Comparison of ENCODE assay signal across 18 mouse cellular contexts in the genomic region with DNA sequence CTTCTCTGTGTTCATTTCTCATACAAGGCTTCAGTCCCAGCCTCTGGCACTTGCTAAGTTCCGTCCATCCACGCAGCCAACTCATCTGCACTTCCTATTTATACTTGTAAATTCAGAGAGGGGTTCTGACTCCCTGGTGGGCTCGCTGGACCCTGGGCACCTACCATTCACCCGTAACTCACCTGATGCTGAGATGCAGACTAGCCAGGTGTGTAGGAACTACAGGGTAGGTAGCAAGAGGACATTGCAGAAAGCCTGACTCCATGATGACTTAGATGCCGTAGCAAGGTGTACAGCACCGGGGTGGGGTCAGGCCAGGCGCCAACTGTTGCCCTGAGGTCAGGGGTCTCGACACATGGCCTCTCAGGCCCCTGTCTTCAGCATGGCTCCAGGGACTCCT. TPM values are rescaled to one million over a fixed set of nuclear protein-coding genes. Genes with fewer than 3 reads are reported as not detected.
DNase-seq lines count a peak whose midpoint lies in the region; ATAC-seq and TF ChIP-seq lines count a peak whose summit lies in the region.
"Had no signal": no experiment of that assay in that cellular context is flagged by ENCODE, and none has a peak within 500 bp of the region (broad histone marks: within the 10 kb centered on the region; RNA-seq: fewer than 3 reads in every experiment).

No protein-coding gene starts in this region.

- no peak for ATAC-seq in intestine, embryonic 14.5 days (replicated peaks; ENCODE audit: low FRiP score, low TSS enrichment, low read depth)
- ATAC-seq in intestine, postnatal 0 days: no peak
- ATAC-seq: lung, postnatal 0 days had no signal

- H3K27ac ChIP-seq in intestine, embryonic 14.5 days (ENCODE audit: low read depth): no peak overlapping the region
- no peak overlapping the region for H3K27ac ChIP-seq in intestine, postnatal 0 days (ENCODE audit: low read depth, low read length)
- no peak overlapping the region for H3K27ac ChIP-seq in embryonic facial prominence, embryonic 10.5 days (replicated peaks)
- H3K27ac ChIP-seq: embryonic facial prominence, embryonic 12.5 days; liver, embryonic 13.5 days had no signal

- H3K4me3 ChIP-seq in intestine, embryonic 14.5 days (ENCODE audit: low read depth, low read length): no peak overlapping the region
- H3K4me3 ChIP-seq in intestine, postnatal 0 days (ENCODE audit: low read depth, low read length): no peak overlapping the region
- H3K4me3 ChIP-seq in embryonic facial prominence, embryonic 10.5 days: no peak overlapping the region
- H3K4me3 ChIP-seq: embryonic facial prominence, embryonic 12.5 days; heart, embryonic 12.5 days; liver, embryonic 13.5 days had no signal

- TF ChIP-seq CTCF in intestine, postnatal 0 days (IDR thresholded peaks at IDR 0.05; ENCODE audit: low read depth): no peak

- DNase-seq in intestine, embryonic 14.5 days (ENCODE audit: low spot score): peak; percentile 2
- peak; percentile 0 to 1 for DNase-seq in right cerebral cortex, adult 2 months (ENCODE audit: low spot score in 2 of 2)
- no peak for DNase-seq in right cerebral cortex, adult 18-20 months
- DNase-seq in cerebellum, adult 8-10 months: peak; percentile 25
- DNase-seq in embryonic facial prominence, embryonic 10.5 days (ENCODE audit: low spot score): peak; percentile 6
- no peak for DNase-seq in gastrocnemius, adult 18-20 months (ENCODE audit: low spot score)
- DNase-seq in gastrocnemius, postnatal 4 days (ENCODE audit: low spot score in 2 of 2): no peak
- DNase-seq: adrenal gland, postnatal 10 days; heart, postnatal 36 days; kidney, adult 9 months; kidney, postnatal 4 days; liver, embryonic 13.5 days; thymus, adult 18-20 months had no signal

- no peaks in the 10 kb centered on the region for H3K9me3 ChIP-seq in intestine, embryonic 14.5 days (ENCODE audit: control insufficient read depth, low read length)
- no peaks in the 10 kb centered on the region for H3K9me3 ChIP-seq in intestine, postnatal 0 days (ENCODE audit: control insufficient read depth)
- no peaks in the 10 kb centered on the region for H3K9me3 ChIP-seq in embryonic facial prominence, embryonic 10.5 days
- H3K9me3 ChIP-seq: embryonic facial prominence, embryonic 12.5 days; heart, embryonic 12.5 days; liver, embryonic 13.5 days had no signal

- no peak overlapping the region for H3K9ac ChIP-seq in intestine, embryonic 14.5 days (ENCODE audit: low read length)
- no peak overlapping the region for H3K9ac ChIP-seq in intestine, postnatal 0 days (ENCODE audit: low read depth, low read length)
- H3K9ac ChIP-seq: embryonic facial prominence, embryonic 12.5 days; heart, embryonic 12.5 days; liver, embryonic 13.5 days had no signal

- H3K4me2 ChIP-seq in intestine, embryonic 14.5 days (ENCODE audit: low read length): no peak overlapping the region
- H3K4me2 ChIP-seq in intestine, postnatal 0 days (replicated peaks; ENCODE audit: low read depth): no peak overlapping the region
- H3K4me2 ChIP-seq: embryonic facial prominence, embryonic 12.5 days; heart, embryonic 12.5 days; liver, embryonic 13.5 days had no signal

- H3K4me1 ChIP-seq in intestine, embryonic 14.5 days (replicated peaks; ENCODE audit: control insufficient read depth, insufficient read depth, low read length): peaks cover 3% of the 10 kb centered on the region; the same call in 1 of the 2 replicates
- H3K4me1 ChIP-seq in intestine, postnatal 0 days (replicated peaks; ENCODE audit: control insufficient read depth, insufficient read depth, low read length): no peaks in the 10 kb centered on the region
- H3K4me1 ChIP-seq in embryonic facial prominence, embryonic 10.5 days: peaks cover 37% of the 10 kb centered on the region
- H3K4me1 ChIP-seq: liver, embryonic 13.5 days had no signal

- H3K36me3 ChIP-seq in intestine, embryonic 14.5 days (ENCODE audit: control insufficient read depth, insufficient read depth, low read length): no peaks in the 10 kb centered on the region
- no peaks in the 10 kb centered on the region for H3K36me3 ChIP-seq in intestine, postnatal 0 days (ENCODE audit: control insufficient read depth, insufficient read depth)
- no peaks in the 10 kb centered on the region for H3K36me3 ChIP-seq in embryonic facial prominence, embryonic 10.5 days (replicated peaks)
- H3K36me3 ChIP-seq: embryonic facial prominence, embryonic 12.5 days; heart, embryonic 12.5 days; liver, embryonic 13.5 days had no signal

- H3K27me3 ChIP-seq in intestine, embryonic 14.5 days (replicated peaks; ENCODE audit: control insufficient read depth, insufficient read depth, low read length): no peaks in the 10 kb centered on the region
- no peaks in the 10 kb centered on the region for H3K27me3 ChIP-seq in intestine, postnatal 0 days (replicated peaks; ENCODE audit: control insufficient read depth, insufficient read depth, low read length)
- peaks cover 15% of the 10 kb centered on the region for H3K27me3 ChIP-seq in embryonic facial prominence, embryonic 10.5 days (replicated peaks; ENCODE audit: low read depth, poor library complexity, severe bottlenecking)

- 88% methylated on average over 8 of the region's 8 CpGs for WGBS in intestine, embryonic 14.5 days
- WGBS in intestine, postnatal 0 days: 81% methylated on average over 8 of the region's 8 CpGs
- WGBS in embryonic facial prominence, embryonic 10.5 days: 71% methylated on average over 8 of the region's 8 CpGs

RNA-seq across cellular contexts. Expression of a gene that starts 6.7 kb away (rescaled TPM):
- 2.3 and 3.3 TPM in 2 replicates for polyA plus RNA-seq in intestine, embryonic 14.5 days (2014; fragmentation: Nextera tagmentation; extraction: Ambion mirVana)
- 2.2 and 2.3 TPM in 2 replicates for polyA plus RNA-seq in intestine, postnatal 0 days (2015; fragmentation: Nextera tagmentation; extraction: Ambion mirVana)
- 3.8 and 4.6 TPM in 2 replicates for polyA plus RNA-seq in embryonic facial prominence, embryonic 10.5 days (2016; fragmentation: Nextera tagmentation; extraction: Ambion mirVana)
- total RNA-seq in gastrocnemius, adult 18-20 months (2021): under 1 TPM; 0.07 to 0.18 TPM
- total RNA-seq in gastrocnemius, postnatal 4 days (2021): under 1 TPM; 0.17 to 0.29 TPM
- total RNA-seq: megakaryocyte, adult 5-6 weeks had no signal

RNA-seq across cellular contexts. Expression of a gene that starts 47.2 kb away (rescaled TPM):
- polyA plus RNA-seq in intestine, embryonic 14.5 days (2014; fragmentation: Nextera tagmentation; extraction: Ambion mirVana): 20.7 and 20.9 TPM in 2 replicates
- 4.9 and 5.9 TPM in 2 replicates for polyA plus RNA-seq in intestine, postnatal 0 days (2015; fragmentation: Nextera tagmentation; extraction: Ambion mirVana)
- polyA plus RNA-seq in embryonic facial prominence, embryonic 10.5 days (2016; fragmentation: Nextera tagmentation; extraction: Ambion mirVana): 16.5 and 17.7 TPM in 2 replicates
- total RNA-seq in gastrocnemius, adult 18-20 months (2021): 10 to 100 TPM; 10.5 to 11.5 TPM
- total RNA-seq in gastrocnemius, postnatal 4 days (2021): 10 to 100 TPM in 1 of 2 experiments, 1 to 10 TPM in 1; 8.4 to 11.4 TPM

Comparison
In these comparisons a context has a peak if more than half of its experiments do, and no peak if none do; other contexts are left out.
1. DNase-seq: peak in intestine, embryonic 14.5 days (single experiment), right cerebral cortex, adult 2 months (2 of 2), cerebellum, adult 8-10 months (single experiment) and embryonic facial prominence, embryonic 10.5 days (single experiment); none in right cerebral cortex, adult 18-20 months (single experiment), gastrocnemius, adult 18-20 months (single experiment) and gastrocnemius, postnatal 4 days (0 of 2).